Mouse (Mus musculus): ENCODE measurements around the gene Prkab1. TPM values are rescaled to one million over a fixed set of nuclear protein-coding genes. Genes with fewer than 3 reads are reported as not detected.

The Prkab1 gene
- total and polyA plus RNA-seq, 3 experiments, result 109 to 175 TPM; not detected in 1

GRCm38 (mm10) chr5:116017391-116017790 is 6.9 kb downstream of the Prkab1 start:
- TF ChIP-seq POLR2A (IDR thresholded peaks at IDR 0.05; ENCODE audit: control insufficient read depth in 1 of 2, insufficient read depth in 1 of 2, low read depth in 1 of 2, low read length in 2 of 2, poor library complexity in 1 of 2) (no peak), TBP (IDR thresholded peaks at IDR 0.05; ENCODE audit: low read depth, low read length) (no peak), KAT2A (conservative IDR thresholded peaks at IDR 0.05; ENCODE audit: low read depth, low read length) (no peak), EP300 (IDR thresholded peaks at IDR 0.05; ENCODE audit: low read depth in 1 of 2, low read length in 2 of 2) (no peak), ZMIZ1 (IDR thresholded peaks at IDR 0.05; ENCODE audit: low read depth, low read length) (no peak), USF1 (IDR thresholded peaks at IDR 0.05; ENCODE audit: low read depth, low read length) (no peak), UBTF (IDR thresholded peaks at IDR 0.05; ENCODE audit: borderline replicate concordance, insufficient read depth, low read depth, low read length) (no peak)

GRCm38 (mm10) chr5:116016542-116016941 is 7.8 kb downstream of the Prkab1 start:
- Histone ChIP-seq H3K27ac (ENCODE audit: control insufficient read depth, low read depth, low read length) (no peak overlapping the region), H3K79me2 (ENCODE audit: control insufficient read depth, insufficient read depth, low read length, poor library complexity) (peaks cover 8% of the 10 kb centered on the region), H3K9me3 (replicated peaks; ENCODE audit: insufficient read depth, low read length) (no peaks in the 10 kb centered on the region), H3K9ac (ENCODE audit: control insufficient read depth, low read depth, low read length, poor library complexity, severe bottlenecking) (no peak overlapping the region), H3K4me1 (ENCODE audit: control insufficient read depth in 1 of 2, insufficient read depth in 2 of 2, low read length in 2 of 2) (peaks cover 8 to 22% of the 10 kb centered on the region in 2 experiments), H3K4me3 (ENCODE audit: control insufficient read depth in 1 of 2, insufficient read depth in 1 of 2, low read depth in 2 of 2, low read length in 2 of 2) (no peak overlapping the region), H3K36me3 (ENCODE audit: control insufficient read depth in 1 of 2, insufficient read depth in 2 of 2, low read length in 2 of 2) (peaks cover 24 to 30% of the 10 kb centered on the region in 2 experiments), H3K27me3 (ENCODE audit: control insufficient read depth in 1 of 2, insufficient read depth in 2 of 2, low read length in 2 of 2) (no peaks in the 10 kb centered on the region)
- TF ChIP-seq MAZ (IDR thresholded peaks at IDR 0.05; ENCODE audit: low read depth, low read length) (no peak), HCFC1 (IDR thresholded peaks at IDR 0.05; ENCODE audit: low read depth, low read length) (no peak), MAX (IDR thresholded peaks at IDR 0.05; ENCODE audit: low read length) (no peak), POLR2AphosphoS5 (IDR thresholded peaks at IDR 0.05; ENCODE audit: borderline replicate concordance, low read depth, low read length) (no peak), USF1 (IDR thresholded peaks at IDR 0.05; ENCODE audit: low read depth, low read length) (no peak), MYB (IDR thresholded peaks at IDR 0.05; ENCODE audit: low read depth, low read length) (no peak), RAD21 (IDR thresholded peaks at IDR 0.05; ENCODE audit: low read depth, low read length) (no peak), ZKSCAN1 (IDR thresholded peaks at IDR 0.05; ENCODE audit: low read depth, low read length) (no peak), RCOR1 (IDR thresholded peaks at IDR 0.05; ENCODE audit: low read depth, low read length) (no peak), KAT2A (conservative IDR thresholded peaks at IDR 0.05; ENCODE audit: low read depth, low read length) (no peak), CHD2 (IDR thresholded peaks at IDR 0.05; ENCODE audit: low read length) (no peak), JUND (IDR thresholded peaks at IDR 0.05; ENCODE audit: low read depth, low read length) (no peak), UBTF (IDR thresholded peaks at IDR 0.05; ENCODE audit: borderline replicate concordance, insufficient read depth, low read depth, low read length) (no peak), GABPA (IDR thresholded peaks at IDR 0.05; ENCODE audit: low read depth, low read length) (no peak), CHD1 (IDR thresholded peaks at IDR 0.05; ENCODE audit: low read depth, low read length) (no peak), NELFE (IDR thresholded peaks at IDR 0.05; ENCODE audit: low read depth, low read length) (no peak), MXI1 (IDR thresholded peaks at IDR 0.05; ENCODE audit: low read depth, low read length) (no peak), GATA1 (IDR thresholded peaks at IDR 0.05; ENCODE audit: low read depth, low read length) (no peak), POLR2A (IDR thresholded peaks at IDR 0.05; ENCODE audit: control insufficient read depth in 1 of 2, insufficient read depth in 1 of 2, low read depth in 1 of 2, low read length in 2 of 2, poor library complexity in 1 of 2) (no peak), TAL1 (IDR thresholded peaks at IDR 0.05; ENCODE audit: low read length) (no peak)
- no peak for DNase-seq (ENCODE audit: low read depth, low spot score)

More at GRCm38 (mm10) chr5:116017391-116017790, 6.9 kb downstream of the Prkab1 start:
- DNase-seq (ENCODE audit: low read depth, low spot score), result no peak
- Histone ChIP-seq H3K4me3 (ENCODE audit: control insufficient read depth in 1 of 2, insufficient read depth in 1 of 2, low read depth in 2 of 2, low read length in 2 of 2) (no peak overlapping the region), H3K27ac (ENCODE audit: control insufficient read depth, low read depth, low read length) (no peak overlapping the region), H3K36me3 (ENCODE audit: control insufficient read depth in 1 of 2, insufficient read depth in 2 of 2, low read length in 2 of 2) (peaks cover 24 to 30% of the 10 kb centered on the region in 2 experiments), H3K9ac (ENCODE audit: control insufficient read depth, low read depth, low read length, poor library complexity, severe bottlenecking) (no peak overlapping the region), H3K27me3 (ENCODE audit: control insufficient read depth in 1 of 2, insufficient read depth in 2 of 2, low read length in 2 of 2) (no peaks in the 10 kb centered on the region), H3K9me3 (replicated peaks; ENCODE audit: insufficient read depth, low read length) (no peaks in the 10 kb centered on the region), H3K79me2 (ENCODE audit: control insufficient read depth, insufficient read depth, low read length, poor library complexity) (peaks cover 10% of the 10 kb centered on the region), H3K4me1 (ENCODE audit: control insufficient read depth in 1 of 2, insufficient read depth in 2 of 2, low read length in 2 of 2) (peaks cover 8 to 22% of the 10 kb centered on the region in 2 experiments)
